Mouse (Mus musculus) midbrain, embryonic 11.5 days (tissue): Measurements from ENCODE around the gene Tubg1. TPM values are rescaled to one million over a fixed set of nuclear protein-coding genes. Genes with fewer than 3 reads are reported as not detected.

Experiments used
- ATAC-seq: fragments of 200-750 bp; cut with Nextera tagmentation; 2 replicates; pipeline ENCODE4 v1.8.0; 2017; ENCODE audit warnings: moderate TSS enrichment, moderate library complexity; ENCODE audit not compliant: low FRiP score
- DNase-seq: peaks from one replicate; pipeline ENCODE4 v3.0.0; 2015; ENCODE audit warnings: low spot score; ENCODE audit errors: missing footprints
- H3K27ac ChIP-seq: fragments of 300-500 bp; sonication (generic); 2 replicates; pipeline ENCODE4 v1.5.1; 2014; ENCODE audit warnings: low read depth, low read length
- H3K27me3 ChIP-seq: fragments of 300-500 bp; sonication (generic); 2 replicates; pipeline ENCODE4 v1.6.1; 2014; ENCODE audit warnings: mild to moderate bottlenecking, low read length, moderate library complexity, mixed read lengths; ENCODE audit not compliant: control insufficient read depth, insufficient read depth
- H3K36me3 ChIP-seq: fragments of 300-500 bp; sonication (generic); 2 replicates; pipeline ENCODE4 v1.6.1; 2014; ENCODE audit warnings: mild to moderate bottlenecking, low read length, moderate library complexity, mixed read lengths; ENCODE audit not compliant: control insufficient read depth, insufficient read depth
- H3K4me1 ChIP-seq: fragments of 300-500 bp; sonication (generic); 2 replicates; pipeline ENCODE4 v1.6.1; 2014; ENCODE audit warnings: low read length; ENCODE audit not compliant: control insufficient read depth, insufficient read depth
- H3K4me2 ChIP-seq: fragments of 300-500 bp; sonication (generic); 2 replicates; pipeline ENCODE4 v1.6.1; 2014; ENCODE audit warnings: mild to moderate bottlenecking, moderate library complexity
- H3K4me3 ChIP-seq: fragments of 300-500 bp; sonication (generic); 2 replicates; pipeline ENCODE4 v1.5.1; 2014; ENCODE audit warnings: low read depth, low read length
- H3K9ac ChIP-seq: fragments of 300-500 bp; sonication (generic); 2 replicates; pipeline ENCODE4 v1.6.1; 2014; ENCODE audit warnings: low read length
- H3K9me3 ChIP-seq: fragments of 300-500 bp; sonication (generic); 2 replicates; pipeline ENCODE4 v1.6.1; 2016; ENCODE audit warnings: low read length; ENCODE audit not compliant: control insufficient read depth
- WGBS: fragments of 180-500 bp; shearing (Covaris S2); extraction: QIAGEN DNeasy Blood & Tissue Kit; methylation state at CpG from one replicate; pipeline ENCODE4 v1.1.7; 2014; 5-methylcytosine and 5-hydroxymethylcytosine counted together
- polyA plus RNA-seq: library from polyadenylated mRNA; unstranded; fragments of >200 nt; fragmentation: Nextera tagmentation; extraction: Ambion mirVana; gene quantifications from 2 replicates; pipeline ENCODE4 v1.2.1, GENCODE M21; 2014

The Tubg1 gene
- polyA plus RNA-seq, 1 experiment from 2014 or later: 108 TPM

DNA sequence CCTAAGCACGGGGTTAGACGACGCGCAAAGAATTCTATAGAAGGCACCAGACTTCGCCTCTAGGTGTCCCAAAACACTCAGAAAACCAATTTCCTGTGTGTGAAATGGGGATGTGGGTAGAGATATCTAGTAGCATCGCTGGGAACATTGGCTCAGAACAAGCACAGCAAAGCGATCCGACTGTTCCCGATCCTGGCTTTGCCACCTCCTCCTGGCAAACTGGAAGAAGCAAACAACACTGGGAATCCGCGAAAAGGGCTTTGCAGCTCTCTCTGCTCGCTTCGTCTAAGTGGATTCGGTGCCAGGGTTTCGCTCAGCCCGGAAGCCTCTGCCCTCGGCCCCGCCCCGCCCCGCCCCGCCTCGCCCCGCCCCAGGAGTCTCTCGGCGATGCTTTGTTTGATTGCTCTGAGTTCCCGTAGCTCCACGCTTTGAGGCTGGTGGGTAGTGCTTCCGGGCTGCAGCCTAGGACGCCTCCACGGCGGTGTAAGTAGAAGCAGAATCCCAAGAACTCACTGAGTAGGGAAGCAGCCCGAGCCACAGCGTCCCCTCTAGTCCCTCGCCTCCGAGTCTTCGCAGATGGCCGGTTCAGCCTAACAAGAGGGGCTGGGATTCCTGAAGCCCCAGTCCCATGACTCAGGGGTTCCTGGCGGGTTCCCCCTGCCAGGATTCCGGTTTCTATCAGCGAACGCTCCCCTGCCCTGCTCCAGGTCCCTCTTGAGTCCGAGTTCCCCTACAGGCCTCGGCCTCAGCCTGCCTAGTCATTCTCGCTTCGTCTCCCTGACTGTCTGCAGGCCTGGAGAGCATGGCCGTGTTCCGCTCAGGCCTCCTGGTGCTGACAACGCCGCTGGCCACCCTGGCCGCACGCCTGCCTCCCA lies 37.3 kb upstream of the Tubg1 start, which contains the start of gene Coasy:
TSS of gene Coasy (plus strand) at position 358 of the 875 bp plus-strand sequence.
- Histone ChIP-seq H3K9ac (peak within 1 kb of the TSS; percentile 91), H3K36me3 (no peaks in the 10 kb centered on the region), H3K4me3 (peak within 1 kb of the TSS; percentile 86), H3K9me3 (no peaks in the 10 kb centered on the region), H3K27me3 (peaks cover 41% of the 10 kb centered on the region), H3K4me2 (peak within 1 kb of the TSS; percentile 97), H3K27ac (peak within 1 kb of the TSS; percentile 56), H3K4me1 (peaks cover 17% of the 10 kb centered on the region)
- DNase-seq: peak; percentile 98
- peak; percentile 86 for ATAC-seq
- WGBS: under 1% methylated on average over 51 of the region's 51 CpGs

DNA sequence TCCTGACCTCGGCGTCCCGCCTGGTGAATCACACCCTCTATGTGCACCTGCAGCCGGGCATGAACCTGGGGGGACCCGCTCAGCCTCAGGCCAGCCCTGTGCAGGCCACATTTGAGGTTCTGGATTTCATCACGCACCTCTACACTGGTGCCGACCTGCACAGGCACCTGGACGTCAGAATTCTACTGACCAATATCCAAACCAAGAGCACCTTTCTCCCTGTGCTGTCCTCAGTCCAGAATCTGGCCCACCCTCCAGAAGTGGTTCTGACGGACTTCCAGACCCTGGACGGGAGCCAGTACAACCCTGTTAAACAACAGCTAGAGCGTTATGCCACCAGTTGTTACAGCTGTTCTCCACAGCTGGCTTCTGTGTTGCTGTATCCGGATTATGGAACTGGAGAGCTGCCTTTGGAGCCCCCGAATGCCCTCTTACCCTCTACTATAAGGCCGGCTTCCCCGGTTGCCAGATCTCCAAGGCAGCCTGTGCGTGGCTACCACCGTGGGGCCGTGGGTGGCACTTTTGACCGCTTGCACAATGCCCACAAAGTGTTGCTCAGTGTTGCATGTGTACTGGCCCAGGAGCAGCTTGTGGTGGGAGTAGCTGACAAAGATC lies 36.5 kb upstream of the Tubg1 start:
- H3K36me3 ChIP-seq: no peaks in the 10 kb centered on the region
- ATAC-seq (peak; percentile 47; the same call in 1 of the 2 replicates), DNase-seq (peak; percentile 83)
- peak overlapping the region; percentile 86 for H3K4me3 ChIP-seq
- H3K27ac ChIP-seq: peak overlapping the region; percentile 56
- peak overlapping the region; percentile 91 for H3K9ac ChIP-seq
- H3K9me3 ChIP-seq: no peaks in the 10 kb centered on the region
- H3K4me2 ChIP-seq: peak overlapping the region; percentile 97
- 38% methylated on average over 19 of the region's 19 CpGs for WGBS
- H3K27me3 ChIP-seq: peaks cover 34% of the 10 kb centered on the region
- H3K4me1 ChIP-seq: peaks cover 24% of the 10 kb centered on the region

DNA sequence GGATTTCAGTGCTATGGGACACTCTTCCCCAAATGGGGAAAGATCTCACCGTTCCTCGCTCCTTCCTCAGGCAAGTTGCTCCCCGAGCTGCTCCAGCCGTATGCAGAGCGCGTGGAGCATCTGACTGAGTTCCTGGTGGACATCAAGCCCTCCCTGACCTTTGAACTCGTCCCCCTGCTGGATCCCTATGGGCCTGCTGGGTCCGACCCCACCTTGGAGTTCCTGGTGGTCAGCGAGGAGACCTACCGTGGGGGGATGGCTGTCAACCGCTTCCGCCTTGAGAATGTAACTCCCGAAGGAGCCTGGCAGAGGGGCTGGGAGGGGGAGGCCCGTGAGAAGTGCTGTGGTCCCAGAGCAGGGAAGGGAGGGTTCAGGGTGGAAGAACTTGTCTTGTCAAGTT lies 35.5 kb upstream of the Tubg1 start:
- Histone ChIP-seq H3K4me1 (peaks cover 25% of the 10 kb centered on the region), H3K4me3 (no peak overlapping the region), H3K9ac (no peak overlapping the region), H3K36me3 (no peaks in the 10 kb centered on the region; the same call in 1 of the 2 replicates), H3K27ac (no peak overlapping the region), H3K4me2 (no peak overlapping the region), H3K27me3 (peaks cover 23% of the 10 kb centered on the region), H3K9me3 (no peaks in the 10 kb centered on the region)
- DNase-seq (peak; percentile 41), ATAC-seq (no peak)
- WGBS: 84% methylated on average over 14 of the region's 14 CpGs

DNA sequence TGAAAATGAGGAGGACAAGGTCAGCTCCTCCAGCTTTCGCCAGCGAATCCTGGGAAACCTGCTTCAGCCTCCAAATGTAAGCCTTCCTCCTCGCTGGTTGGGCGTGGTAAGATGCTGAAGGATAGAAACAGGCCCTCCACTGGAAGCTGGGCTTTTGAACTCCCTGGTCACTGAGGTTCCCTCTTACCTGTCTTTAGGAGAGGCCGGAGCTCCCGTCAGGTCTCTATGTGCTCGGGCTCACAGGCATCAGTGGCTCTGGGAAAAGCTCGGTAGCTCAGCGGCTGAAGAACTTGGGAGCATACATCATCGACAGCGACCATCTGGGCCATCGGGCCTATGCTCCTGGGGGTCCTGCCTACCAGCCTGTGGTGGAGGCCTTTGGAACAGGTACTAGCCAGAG lies 34.9 kb upstream of the Tubg1 start:
- ATAC-seq (no peak), DNase-seq (no peak)
- Histone ChIP-seq H3K36me3 (peaks cover 5% of the 10 kb centered on the region), H3K27ac (no peak overlapping the region), H3K4me2 (no peak overlapping the region), H3K27me3 (peaks cover 17% of the 10 kb centered on the region), H3K4me3 (no peak overlapping the region), H3K4me1 (peaks cover 25% of the 10 kb centered on the region), H3K9ac (no peak overlapping the region), H3K9me3 (no peaks in the 10 kb centered on the region)
- whole genome bisulfite sequencing: 91% methylated on average over 12 of the region's 12 CpGs

DNA sequence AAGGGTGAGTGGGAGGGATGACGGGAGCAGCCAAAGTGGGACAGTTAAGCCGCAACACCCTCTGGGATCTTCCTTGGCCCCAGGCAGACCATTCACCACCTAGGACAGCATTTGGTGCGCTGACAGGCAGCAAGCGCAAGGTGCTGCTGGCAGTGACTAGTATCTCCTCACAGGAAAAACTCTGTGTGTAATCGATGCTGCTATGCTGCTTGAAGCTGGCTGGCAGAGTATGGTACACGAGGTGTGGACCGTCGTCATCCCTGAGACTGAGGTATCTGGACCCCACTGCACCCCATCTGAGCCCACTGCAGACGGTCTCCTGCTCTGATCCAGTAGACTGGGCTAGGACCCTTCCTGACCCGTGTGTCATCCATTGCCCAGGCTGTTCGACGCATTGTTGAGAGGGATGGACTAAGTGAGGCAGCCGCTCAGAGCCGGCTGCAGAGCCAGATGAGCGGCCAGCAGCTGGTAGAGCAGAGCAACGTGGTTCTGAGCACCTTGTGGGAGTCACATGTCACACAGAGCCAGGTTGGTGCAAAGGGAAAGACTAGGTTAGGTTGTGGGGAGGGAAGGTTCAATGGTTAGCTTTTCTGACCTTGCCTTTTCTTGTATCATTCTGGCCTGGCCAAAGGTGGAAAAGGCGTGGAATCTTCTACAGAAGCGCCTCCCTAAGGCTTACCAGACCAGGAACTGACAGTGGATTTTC lies 34.0 kb upstream of the Tubg1 start:
- H3K4me1 ChIP-seq: peaks cover 25% of the 10 kb centered on the region
- H3K9ac ChIP-seq: no peak overlapping the region
- WGBS: 90% methylated on average over 18 of the region's 18 CpGs
- H3K9me3 ChIP-seq: no peaks in the 10 kb centered on the region
- no peak overlapping the region for H3K4me3 ChIP-seq
- DNase-seq: peak; percentile 28
- H3K27ac ChIP-seq: no peak overlapping the region
- H3K36me3 ChIP-seq: peaks cover 5% of the 10 kb centered on the region
- ATAC-seq: no peak
- no peak overlapping the region for H3K4me2 ChIP-seq
- H3K27me3 ChIP-seq: peaks cover 8% of the 10 kb centered on the region

DNA sequence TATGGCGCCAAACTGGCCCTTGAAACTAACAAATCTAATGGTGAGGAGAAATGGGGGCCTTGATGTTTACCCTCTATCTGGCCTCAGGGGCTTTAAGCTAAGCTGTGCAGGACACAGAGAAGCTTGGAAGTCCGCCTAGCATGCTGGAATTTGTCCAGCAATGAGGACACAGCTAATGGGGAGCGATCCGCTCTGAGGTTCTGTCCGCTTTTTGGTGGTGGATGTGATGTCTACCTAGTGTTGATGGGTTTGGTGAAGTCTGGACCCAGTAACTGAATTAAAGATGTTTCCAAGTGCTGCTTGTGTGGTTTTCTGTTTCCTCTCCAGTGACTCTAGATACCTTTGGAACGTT lies 33.4 kb upstream of the Tubg1 start:
- no peak for DNase-seq
- Histone ChIP-seq H3K4me2 (peak overlapping the region; percentile 95), H3K36me3 (peaks cover 9% of the 10 kb centered on the region), H3K4me3 (peak overlapping the region; percentile 80), H3K4me1 (peaks cover 25% of the 10 kb centered on the region), H3K9me3 (no peaks in the 10 kb centered on the region), H3K9ac (peak overlapping the region; percentile 81), H3K27me3 (peaks cover 3% of the 10 kb centered on the region; the same call in 1 of the 2 replicates), H3K27ac (peak overlapping the region; percentile 77; the same call in 1 of the 2 replicates)
- no peak for ATAC-seq
- WGBS: 87% methylated on average over 6 of the region's 6 CpGs

DNA sequence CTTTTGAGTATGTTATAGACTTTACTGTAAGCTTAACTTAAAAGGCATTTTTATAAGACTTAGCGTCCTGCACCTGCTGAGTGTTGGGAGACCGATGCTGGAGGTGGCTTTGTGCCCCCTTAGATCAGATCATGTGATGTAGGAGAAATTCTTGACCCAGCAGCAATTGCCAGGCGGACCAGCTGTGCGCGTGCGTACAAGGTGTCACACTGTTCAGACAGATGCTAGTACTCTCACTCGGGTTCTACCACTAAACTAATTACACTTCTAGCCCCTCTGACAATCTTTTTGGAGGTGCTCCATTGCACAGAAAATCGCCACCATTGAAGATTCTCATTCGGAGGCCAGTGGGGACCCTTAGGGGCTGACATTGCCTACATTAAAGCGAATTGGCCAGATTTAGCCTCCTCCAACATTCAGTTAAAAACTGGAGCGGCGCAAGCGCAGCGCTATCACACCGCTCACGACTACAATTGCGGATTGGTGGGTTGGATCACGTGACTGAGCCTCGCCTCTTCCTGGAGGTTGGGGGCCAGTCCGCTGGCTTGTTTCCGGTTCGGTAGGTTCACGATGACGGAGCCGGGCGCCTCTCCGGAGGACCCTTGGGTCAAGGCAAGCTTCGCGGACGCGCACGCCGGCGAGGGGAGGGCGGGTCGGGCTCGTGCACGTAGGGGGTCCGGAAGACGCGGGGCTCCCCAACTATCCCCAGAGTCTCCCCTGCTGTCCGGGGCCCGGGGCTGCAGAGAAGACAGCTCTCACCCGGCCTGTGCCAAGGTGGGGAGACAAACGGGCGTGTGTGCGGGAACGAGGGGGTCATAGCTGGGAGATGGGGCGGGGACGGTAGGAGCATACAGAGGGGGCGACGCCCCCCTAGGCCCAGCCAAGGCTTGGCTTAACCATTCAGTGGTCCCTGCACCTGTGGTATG lies 32.7 kb upstream of the Tubg1 start, which contains the start of gene Mlx:
TSS of gene Mlx (plus strand) at position 522 of the 926 bp plus-strand sequence.
- WGBS: 2% methylated on average over 52 of the region's 52 CpGs

DNA sequence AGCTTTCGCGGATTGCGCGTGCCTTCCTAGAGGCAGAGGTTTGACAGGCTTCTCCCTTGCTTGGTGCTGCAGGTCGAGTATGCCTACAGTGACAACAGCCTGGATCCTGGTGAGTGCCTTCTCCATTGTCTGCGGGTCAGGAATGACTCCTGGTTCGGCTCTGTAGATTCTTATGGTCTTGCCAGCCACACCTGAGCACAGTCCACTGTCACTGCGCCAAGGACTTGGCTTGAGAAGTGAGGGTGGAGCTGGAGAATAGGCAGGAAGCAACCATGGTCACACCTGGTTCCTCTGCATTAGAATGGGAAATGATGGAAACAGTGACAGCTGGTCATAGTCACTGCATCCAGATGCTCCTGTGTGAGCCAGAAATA lies 32.1 kb upstream of the Tubg1 start:
- Histone ChIP-seq H3K4me1 (peaks cover 25% of the 10 kb centered on the region), H3K9me3 (no peaks in the 10 kb centered on the region), H3K9ac (peak overlapping the region; percentile 81), H3K4me2 (peak overlapping the region; percentile 95), H3K27me3 (no peaks in the 10 kb centered on the region), H3K4me3 (peak overlapping the region; percentile 80), H3K36me3 (peaks cover 13% of the 10 kb centered on the region), H3K27ac (0 out of 2 replicates have a peak overlapping the region, but pooled peaks have one; percentile 27)
- ATAC-seq: no peak
- no peak for DNase-seq
- WGBS: 11% methylated on average over 8 of the region's 8 CpGs

More for the DNA sequence above, 32.7 kb upstream of the Tubg1 start, which contains the start of gene Mlx:
- peaks cover 25% of the 10 kb centered on the region for H3K4me1 ChIP-seq
- peak; percentile 98 for DNase-seq
- H3K27me3 ChIP-seq: no peaks in the 10 kb centered on the region
- H3K4me2 ChIP-seq: peak within 1 kb of the TSS; percentile 95
- peak within 1 kb of the TSS; percentile 81 for H3K9ac ChIP-seq
- no peaks in the 10 kb centered on the region for H3K9me3 ChIP-seq
- peak within 1 kb of the TSS; percentile 77 for H3K27ac ChIP-seq
- ATAC-seq: peak; percentile 81
- peak within 1 kb of the TSS; percentile 80 for H3K4me3 ChIP-seq
- peaks cover 9% of the 10 kb centered on the region for H3K36me3 ChIP-seq
